Mouse (Mus musculus) thymus, postnatal 36 days (tissue): ENCODE results near the gene Rhox3f.
"Not testable (repeated sequence)": the region's sequence is repeated elsewhere in the genome, so short reads cannot be mapped to it uniquely, and the experiment has no call there.

Experiments
- DNase-seq, 2 experiments: peaks; one replicate each; pipeline ENCODE4 v3.0.0; 2022; ENCODE audit warnings: mixed read lengths in 2 of 2

Rhox3f gene

DNA sequence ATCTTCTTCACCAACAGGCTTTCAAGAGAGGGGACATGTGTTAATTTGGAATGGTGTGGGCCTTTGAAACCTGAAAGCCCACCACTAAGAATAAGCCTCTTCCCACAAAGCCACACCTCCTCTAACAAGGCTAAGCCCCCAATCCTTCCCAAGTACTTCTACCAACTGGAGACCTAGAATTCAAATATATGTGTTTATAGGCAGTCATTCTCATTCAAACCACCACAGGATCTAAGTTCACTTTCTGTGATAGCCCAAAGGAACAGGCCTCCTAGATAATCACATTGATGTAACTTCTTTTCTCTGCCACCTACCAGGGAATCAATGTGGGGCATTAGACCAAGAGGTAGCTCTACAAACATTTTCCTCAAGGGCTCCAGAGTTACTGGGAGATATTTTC, at the start of gene Rhox3f:
Rhox3f (plus strand) TSS at position 301 of the 400 bp plus-strand sequence.
- DNase-seq, result not testable (repeated sequence)

GRCm38 (mm10) chrX:37541719-37542118, 39.1 kb upstream of the Rhox3f start, which contains the start of gene Rhox3e:
Rhox3e (plus strand) TSS chrX:37542019.
- not testable (repeated sequence) for DNase-seq

DNA sequence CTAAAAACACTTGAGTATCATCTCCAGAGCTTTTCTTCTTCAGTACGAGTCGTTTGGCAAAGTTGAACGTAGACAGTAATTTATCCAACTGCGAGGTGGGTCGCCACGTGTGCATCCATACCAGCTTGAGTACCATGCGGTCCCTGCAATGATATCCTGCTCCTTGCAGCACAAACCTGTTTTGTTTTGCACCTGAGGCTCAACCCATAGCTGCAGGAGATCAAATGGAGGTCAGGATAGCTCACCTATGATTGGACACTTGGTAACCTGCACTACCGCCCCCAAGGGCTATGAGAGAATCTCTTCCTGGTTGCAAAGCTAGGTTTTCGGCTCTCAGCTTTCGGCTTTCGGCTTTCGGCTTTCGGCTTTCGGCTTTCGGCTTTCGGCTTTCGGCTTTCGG, 23.7 kb upstream of the Rhox3f start, which contains the start of gene Rhox4e:
Rhox4e (plus strand) TSS at position 301 of the 400 bp plus-strand sequence.
- DNase-seq, result not testable (repeated sequence)

GRCm38 (mm10) chrX:37571105-37571504, 9.7 kb upstream of the Rhox3f start, which contains the start of gene Rhox2f:
Rhox2f (plus strand) TSS chrX:37571405.
- DNase-seq, result not testable (repeated sequence)

DNA sequence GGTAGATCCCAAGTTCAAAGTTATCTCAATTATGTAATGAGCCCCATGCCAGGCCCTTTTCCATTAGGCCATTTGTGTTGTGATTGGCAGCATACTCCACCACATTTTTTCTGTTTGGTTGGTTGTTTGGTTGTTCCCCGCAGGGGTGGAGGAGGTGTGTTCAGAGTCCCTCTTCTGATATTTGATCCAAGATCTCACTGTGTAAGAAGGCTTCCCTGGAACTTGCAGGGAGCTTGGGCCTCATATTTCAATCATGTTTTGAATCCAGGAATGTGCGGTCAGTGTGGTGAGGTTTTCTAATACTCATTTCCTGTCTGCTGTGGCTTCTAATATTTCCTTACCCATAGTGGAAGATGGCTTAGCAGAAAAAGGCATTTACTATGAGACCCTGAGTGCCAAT, 8.2 kb upstream of the Rhox3f start:
- not testable (repeated sequence) for DNase-seq

DNA sequence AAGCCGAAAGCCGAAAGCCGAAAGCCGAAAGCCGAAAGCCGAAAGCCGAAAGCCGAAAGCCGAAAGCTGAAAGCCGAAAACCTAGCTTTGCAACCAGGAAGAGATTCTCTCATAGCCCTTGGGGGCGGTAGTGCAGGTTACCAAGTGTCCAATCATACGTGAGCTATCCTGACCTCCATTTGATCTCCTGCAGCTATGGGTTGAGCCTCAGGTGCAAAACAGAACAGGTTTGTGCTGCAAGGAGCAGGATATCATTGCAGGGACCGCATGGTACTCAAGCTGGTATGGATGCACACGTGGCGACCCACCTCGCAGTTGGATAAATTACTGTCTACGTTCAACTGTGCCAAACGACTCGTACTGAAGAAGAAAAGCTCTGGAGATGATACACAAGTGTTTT, 26.8 kb downstream of the Rhox3f start, which contains the start of gene Rhox4f:
Rhox4f (minus strand) TSS at position 101 of the 400 bp plus-strand sequence.
- not testable (repeated sequence) for DNase-seq

DNA sequence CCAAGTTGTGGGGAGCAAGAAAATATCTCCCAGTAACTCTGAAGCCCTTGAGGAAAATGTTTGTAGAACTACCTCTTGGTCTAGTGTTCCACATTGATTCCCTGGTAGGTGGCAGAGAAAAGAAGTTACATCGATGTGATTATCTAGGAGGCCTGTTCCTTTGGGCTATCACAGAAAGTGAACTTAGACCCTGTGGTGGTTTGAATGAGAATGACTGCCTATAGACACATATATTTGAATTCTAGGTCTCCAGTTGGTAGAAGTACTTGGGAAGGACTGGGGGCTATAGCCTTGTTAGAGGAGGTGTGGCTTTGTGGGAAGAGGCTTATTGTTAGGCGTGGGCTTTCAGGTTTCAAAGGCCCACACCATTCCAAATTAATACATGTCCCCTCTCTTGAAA, 47.7 kb downstream of the Rhox3f start, which contains the start of gene Rhox3g:
Rhox3g (minus strand) TSS at position 101 of the 400 bp plus-strand sequence.
- not testable (repeated sequence) for DNase-seq
